Mouse (Mus musculus): ENCODE data around the gene Ehd1.

- TF ChIP-seq MXI1 (IDR thresholded peaks at IDR 0.05; ENCODE audit: low read depth, low read length) (no peak), CHD1 (IDR thresholded peaks at IDR 0.05; ENCODE audit: low read depth, low read length) (no peak), UBTF (IDR thresholded peaks at IDR 0.05; ENCODE audit: borderline replicate concordance, insufficient read depth, low read depth, low read length) (no peak), CTCF (IDR thresholded peaks at IDR 0.05 in 2 of 3, conservative IDR thresholded peaks at IDR 0.05 in 1 of 3; ENCODE audit: control insufficient read depth in 1 of 3, insufficient read depth in 1 of 3, low read depth in 2 of 3, low read length in 3 of 3, poor library complexity in 1 of 3, severe bottlenecking in 1 of 3) (no peak), MYC (IDR thresholded peaks at IDR 0.05; ENCODE audit: low read depth, low read length) (no peak), POLR2A (IDR thresholded peaks at IDR 0.05; ENCODE audit: control insufficient read depth in 1 of 2, insufficient read depth in 1 of 2, low read depth in 1 of 2, low read length in 2 of 2, poor library complexity in 1 of 2) (no peak), ZNF384 (IDR thresholded peaks at IDR 0.05; ENCODE audit: low read depth, low read length) (no peak), USF2 (IDR thresholded peaks at IDR 0.05; ENCODE audit: borderline replicate concordance in 1 of 2, insufficient read depth in 1 of 2, low read depth in 1 of 2, low read length in 2 of 2) (no peak), ZC3H11A (IDR thresholded peaks at IDR 0.05; ENCODE audit: low read depth, low read length) (no peak)
Measured at GRCm38 (mm10) chr19:6310181-6310580, 33.7 kb downstream of the Ehd1 start.
